Mouse (Mus musculus) gastrocnemius, postnatal 25 days (tissue): ENCODE measurements at regions not wholly inside any gene's neighbourhood (a gene's known extent, or its start where the extent isn't known, plus 50 kb on each side); places are given as distances from the start of the nearest gene placed in this dataset.
A peak's percentile ranks its signal among the peaks of the same experiment; 100 is the strongest.
"Not testable (repeated sequence)": the region's sequence is repeated elsewhere in the genome, so short reads cannot be mapped to it uniquely, and the experiment has no call there.

ENCODE experiments used
- DNase-seq: peaks from one replicate; pipeline ENCODE4 v3.0.0; 2022

DNA sequence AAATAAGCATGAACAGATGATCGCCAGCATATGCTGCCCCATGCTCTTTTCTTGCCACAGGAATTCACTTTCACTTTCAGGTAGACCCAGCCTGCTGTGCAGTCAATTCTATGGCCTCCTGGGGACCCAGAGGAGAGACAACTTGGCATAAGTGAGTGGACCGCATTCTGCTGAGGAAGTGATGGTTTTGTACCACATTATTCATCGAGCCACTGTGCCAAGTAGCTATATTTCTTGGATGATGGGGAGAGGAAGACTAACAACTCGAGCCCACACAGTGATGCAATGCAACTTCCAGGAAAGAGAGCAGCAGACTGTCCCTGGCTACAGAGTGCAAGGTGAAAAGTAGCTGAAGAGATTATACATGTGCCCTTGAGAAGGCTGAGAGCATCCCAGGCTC lies 515.8 kb upstream of the Kif18a start:
- DNase-seq: no peak

DNA sequence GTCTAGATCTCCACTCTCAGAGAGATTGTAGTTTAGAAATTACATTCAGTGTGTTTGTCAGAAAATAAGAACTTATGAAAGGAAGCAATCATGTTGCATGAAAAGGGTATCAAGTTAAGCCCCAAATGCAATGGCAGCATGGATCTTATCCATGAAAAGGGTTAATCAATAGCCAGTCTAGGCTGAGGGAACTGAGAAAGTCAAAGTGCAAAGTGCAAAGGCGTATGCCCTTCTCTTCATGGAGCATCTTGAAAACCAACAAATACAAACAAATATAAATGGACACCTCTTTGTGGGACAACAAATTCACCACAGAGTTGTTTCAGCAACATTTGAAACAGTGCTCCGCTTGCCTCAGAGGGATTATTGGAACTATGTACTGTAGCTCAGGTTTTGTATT lies 514.1 kb upstream of the Kif18a start:
- no peak for DNase-seq

DNA sequence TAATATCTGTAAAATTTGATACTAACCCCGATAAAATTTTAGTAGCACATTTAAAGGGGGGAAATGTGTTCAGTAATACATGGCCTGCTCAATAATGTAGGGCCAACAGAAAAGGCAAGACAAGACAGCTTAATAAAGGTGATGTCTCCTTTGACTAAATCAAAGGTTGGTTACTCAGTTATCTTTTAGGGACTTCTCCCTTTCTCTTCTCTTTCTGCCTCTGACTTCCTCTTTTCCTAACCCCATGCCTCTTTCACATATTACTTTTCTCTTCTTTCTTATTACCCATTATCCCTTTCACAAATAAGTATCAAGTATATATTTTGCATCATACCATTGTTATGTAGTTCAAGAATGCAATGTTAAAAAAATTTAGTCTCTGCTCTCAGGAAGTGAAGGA lies 510.2 kb upstream of the Kif18a start:
- no peak for DNase-seq

DNA sequence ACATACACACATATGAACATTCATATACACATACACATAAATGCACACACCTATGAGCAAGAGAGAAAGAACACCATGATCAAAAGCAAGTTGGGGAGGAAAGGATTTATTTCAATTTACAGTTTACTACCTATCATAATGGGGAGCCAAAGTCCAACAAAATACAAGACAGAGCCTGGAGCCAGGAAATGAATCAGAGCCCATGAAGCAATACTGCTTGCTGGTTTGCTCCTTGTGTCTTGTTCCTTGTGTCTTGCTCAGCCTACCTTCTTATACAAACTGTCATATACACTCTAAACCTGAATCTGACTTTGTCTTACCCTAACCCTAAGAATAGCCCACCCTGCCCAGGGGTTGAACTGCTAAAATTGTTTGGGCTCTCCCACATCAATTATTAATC lies 497.1 kb upstream of the Kif18a start:
- no peak for DNase-seq

DNA sequence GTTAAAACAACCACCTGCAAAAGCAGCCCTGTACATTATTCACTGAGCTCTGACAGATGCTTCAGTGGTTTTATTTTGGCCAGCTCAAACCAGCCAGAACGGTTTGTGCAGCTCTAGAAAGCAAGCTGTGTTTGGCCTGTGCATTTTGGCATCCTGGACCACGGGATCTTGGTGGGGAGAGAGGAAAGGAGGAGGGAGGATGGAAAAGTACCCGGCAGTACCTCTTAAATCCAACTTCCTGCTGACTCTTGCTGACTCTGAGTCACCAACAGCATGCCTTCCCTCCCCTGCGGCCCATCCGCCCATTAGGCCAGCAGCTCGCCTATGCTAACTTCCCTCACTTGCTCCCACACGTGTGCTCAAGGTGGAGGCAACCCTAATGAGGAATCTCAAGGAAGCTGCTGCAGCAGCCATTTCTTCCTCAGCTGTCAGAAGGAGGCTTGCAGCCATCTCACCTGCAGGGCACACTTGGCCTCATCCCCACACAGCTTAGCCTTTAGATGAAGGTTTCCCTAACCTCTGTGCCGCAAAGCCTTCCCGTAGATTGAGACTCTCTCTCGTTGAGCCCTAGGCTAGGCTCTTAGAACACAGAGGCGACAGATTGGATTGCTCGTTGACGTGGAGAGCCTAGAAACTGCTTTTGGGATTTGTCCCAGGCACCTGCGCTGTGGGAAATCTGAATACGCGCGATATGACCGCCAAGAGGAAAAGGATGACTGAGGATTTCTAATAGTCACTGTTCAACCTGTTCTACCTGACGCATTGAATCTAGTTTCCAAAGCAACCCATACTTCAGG lies 495.2 kb upstream of the Kif18a start:
- no peak for DNase-seq

DNA sequence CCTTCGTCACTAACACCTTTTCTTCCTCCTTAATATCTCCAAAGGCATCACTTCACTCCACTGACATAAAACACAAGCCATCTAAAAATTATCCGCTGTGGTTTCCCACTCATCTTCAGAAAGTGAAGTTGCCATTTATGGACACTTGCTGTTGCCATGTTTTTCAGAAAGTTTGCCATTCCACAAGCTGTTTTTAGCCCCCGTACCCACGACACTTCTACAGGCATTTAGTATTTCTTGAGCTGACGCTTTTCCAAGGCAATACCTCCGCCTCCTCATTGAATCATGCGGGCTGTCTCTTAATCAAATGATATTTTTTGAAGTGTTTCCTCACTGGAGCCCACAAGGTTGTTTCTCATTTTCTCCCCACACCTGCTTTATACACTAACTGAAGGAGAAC lies 491.4 kb upstream of the Kif18a start:
- no peak for DNase-seq

DNA sequence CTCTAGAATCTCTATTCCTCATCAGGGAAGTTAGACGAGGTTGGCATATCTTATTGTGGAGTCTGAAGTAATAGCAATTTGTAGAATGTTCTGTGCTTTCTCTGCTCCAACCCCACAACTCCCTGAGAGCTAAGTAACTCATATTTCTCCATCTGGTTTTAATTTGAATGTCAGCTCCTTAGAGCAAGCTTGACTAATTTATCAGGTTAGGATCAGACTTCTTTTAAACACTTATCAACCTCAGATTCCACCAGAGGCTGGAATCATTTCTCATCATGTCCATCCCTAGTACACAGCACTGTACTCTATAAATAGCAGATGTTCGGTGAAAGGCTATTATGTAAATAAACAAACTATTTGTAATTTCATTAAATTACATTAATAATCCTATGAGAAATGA lies 485.4 kb upstream of the Kif18a start:
- no peak for DNase-seq

- no peak for DNase-seq
Observed at GRCm38 (mm10) chr2:108796816-108797581, 483.5 kb upstream of the Kif18a start.

DNA sequence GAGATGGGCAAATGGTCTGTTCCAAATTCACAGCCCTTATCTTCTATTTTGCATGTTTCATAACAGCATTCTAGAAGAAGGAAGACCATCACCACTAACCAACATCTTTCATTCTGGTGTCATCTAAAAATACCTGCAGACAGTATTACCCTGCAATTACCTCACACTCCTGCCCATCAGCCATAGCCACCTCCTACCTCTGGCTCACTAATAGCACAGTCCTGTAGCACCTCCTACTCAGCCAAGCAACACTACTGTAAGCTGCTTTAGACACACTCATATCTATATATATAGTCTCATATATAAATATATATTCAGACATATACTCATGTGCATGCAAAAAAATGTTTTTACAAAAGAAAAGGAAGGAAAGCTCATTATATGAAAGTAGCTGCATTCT lies 468.2 kb upstream of the Kif18a start:
- no peak for DNase-seq

DNA sequence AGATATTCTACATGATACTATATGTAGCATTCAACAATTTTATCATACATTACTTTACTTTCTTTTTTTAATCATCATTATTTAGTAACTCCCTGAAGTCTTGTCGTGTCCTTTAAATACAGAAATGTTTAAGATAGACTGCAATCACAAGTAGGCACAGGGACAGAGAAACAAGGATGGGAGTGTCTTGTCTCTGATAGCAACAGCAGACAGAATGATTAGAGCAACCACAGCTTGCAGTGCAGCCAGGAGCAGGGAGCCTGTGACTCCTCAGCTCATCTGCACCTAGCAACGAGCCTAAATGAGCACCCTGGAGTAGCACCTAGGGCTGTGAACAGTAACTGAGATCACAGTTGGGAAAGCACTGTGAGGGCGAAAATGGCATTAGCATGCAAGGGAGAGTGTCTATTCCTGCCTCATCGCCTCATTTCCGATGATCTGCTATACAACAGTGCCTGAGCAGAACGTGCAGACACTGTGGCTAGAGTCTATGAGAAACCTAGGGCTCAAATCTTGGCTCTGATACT lies 467.4 kb upstream of the Kif18a start:
- no peak for DNase-seq

DNA sequence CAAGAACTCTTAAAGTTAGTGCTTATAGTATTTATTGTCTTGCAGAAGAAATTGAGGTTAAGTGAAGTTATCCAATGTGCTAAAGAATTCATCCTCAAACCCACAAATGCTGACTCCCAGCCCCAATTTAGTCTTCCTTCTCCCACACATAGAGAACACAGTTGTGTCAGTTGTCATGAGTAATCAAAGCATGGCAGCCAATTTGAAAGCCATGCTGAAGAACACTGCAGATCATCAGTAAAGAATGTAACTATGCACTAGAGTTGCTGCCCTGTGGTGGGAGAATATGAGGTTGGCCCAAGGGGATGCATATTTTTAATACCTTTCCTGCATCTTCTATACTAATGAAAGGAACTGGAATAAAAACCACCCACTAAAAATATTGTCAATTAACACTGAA lies 464.0 kb upstream of the Kif18a start:
- no peak for DNase-seq

GRCm38 (mm10) chr2:108824025-108824424 lies 456.5 kb upstream of the Kif18a start:
- DNase-seq: no peak

- no peak for DNase-seq
Observed at GRCm38 (mm10) chr2:108825981-108826380, 454.6 kb upstream of the Kif18a start.

GRCm38 (mm10) chr2:108827106-108827838 lies 453.3 kb upstream of the Kif18a start:
- DNase-seq: peak; percentile 5

DNA sequence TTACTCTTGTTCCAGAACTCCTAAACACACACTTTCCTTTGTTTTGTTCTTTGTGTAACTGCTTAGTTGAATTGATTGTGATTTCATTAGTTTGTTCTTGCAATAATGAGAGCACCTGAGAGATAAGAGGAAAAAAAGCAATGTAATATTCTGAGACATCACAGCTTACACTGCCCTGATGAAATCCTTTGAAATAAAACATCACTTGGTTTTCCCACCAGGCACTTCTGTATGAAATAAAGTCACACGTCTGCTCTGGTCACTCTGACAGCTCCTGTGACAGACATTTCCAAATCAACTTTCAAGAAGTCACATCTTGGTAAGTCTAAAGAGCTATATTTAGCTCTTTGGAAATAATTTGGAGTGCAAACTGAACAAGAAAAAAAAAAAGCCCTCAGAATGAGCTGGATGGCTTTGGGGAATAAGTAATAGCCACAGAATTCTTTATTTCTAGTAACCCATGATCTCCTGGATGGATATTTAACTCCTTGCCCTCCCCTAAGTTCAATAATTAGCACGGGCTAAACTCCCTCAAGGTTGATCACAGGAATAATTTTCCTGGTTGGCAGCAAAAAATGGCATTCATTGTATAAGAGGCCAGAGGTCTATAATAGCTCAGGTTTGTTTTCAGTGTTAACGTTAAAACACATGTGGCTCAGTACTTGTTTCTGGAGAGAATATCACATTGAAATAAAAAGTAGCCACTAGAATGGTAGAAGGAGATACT lies 452.4 kb upstream of the Kif18a start:
- no peak for DNase-seq

- not testable (repeated sequence) for DNase-seq
Observed at GRCm38 (mm10) chr2:108843855-108844254, 436.7 kb upstream of the Kif18a start.

DNA sequence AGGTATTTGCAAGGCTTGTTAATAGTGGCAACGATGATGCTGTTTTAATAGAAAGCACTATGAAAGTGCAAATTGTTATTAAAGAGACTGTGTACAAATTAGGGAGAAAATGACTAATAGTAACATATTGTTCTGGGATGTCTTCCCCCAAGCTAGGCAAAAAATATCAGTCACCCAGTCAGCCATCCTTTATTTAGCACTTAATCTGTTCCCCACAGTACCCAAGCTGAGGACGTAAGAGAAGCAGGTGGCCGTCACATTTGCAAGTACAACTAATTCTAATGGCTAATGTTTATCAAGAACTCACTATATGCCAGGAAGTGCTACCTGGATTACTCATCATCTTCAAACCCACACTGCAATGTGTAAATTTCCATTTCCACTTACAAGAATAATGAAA lies 432.5 kb upstream of the Kif18a start:
- DNase-seq: no peak

DNA sequence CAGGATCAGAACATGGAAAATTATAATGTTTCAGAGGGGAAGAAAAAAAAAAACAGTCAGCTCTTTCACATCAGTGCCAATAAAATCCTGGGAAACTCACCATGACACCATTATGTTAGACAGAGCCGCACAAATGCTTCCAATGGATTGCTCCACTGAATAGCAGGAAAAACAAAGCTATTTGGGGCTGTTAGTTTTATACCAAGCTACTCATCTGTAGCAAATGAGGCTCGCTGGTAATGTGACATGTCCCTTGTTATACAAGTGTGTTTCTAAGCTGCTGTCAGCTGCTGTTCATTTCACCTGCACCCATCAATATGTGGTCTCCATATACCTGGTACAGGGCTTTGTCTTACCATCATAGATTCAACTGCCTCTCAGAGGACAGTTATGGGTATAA lies 426.1 kb upstream of the Kif18a start:
- no peak for DNase-seq

DNA sequence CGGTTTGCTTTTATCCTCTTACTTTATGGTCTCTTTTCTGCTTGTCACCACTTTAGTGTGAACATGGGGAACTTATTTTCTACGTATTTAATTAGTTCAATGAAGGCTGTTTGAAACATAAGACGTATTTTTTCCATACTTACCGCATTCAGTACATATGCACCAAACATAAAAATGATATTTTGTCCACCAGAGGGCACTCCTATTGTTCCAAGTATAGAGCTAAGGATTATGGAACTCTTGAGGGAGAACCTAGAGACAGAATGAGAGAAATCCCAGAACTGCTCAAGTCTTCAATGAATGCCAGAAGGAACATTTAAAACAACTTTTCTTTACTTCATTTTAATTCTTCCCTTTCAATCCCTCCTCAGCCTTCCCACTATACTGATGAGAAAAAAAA lies 403.4 kb upstream of the Kif18a start:
- no peak for DNase-seq

- DNase-seq: no peak
Observed at GRCm38 (mm10) chr2:108877676-108878075, 402.9 kb upstream of the Kif18a start.

DNA sequence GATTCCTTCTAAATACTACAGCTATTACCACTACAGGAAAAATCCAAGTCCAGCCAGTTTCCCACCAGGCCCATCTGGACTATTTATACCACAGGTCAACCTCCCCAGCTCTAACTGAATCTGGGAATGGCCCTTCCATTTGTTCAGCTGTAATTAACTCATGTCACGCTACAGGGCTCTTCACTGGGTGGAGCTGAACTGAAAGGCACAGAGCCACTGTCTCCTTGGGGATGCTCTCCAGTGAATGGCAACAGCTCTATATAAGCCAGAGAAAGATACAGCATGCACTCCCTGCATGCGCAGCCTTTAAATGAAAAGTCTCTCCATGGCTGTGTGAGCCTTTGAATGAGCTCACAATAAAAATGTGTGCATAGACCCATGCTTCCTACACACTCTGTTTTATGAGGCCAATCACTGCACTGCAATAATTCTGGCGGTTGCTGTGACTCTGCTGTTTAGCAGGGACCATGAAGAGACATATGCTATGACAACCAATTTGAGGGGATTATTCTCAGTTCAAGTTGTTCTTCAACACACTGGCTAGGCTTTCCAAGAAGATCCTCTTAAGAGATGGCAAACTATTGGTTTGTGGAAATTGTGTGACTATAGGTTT lies 376.3 kb upstream of the Kif18a start:
- no peak for DNase-seq

DNA sequence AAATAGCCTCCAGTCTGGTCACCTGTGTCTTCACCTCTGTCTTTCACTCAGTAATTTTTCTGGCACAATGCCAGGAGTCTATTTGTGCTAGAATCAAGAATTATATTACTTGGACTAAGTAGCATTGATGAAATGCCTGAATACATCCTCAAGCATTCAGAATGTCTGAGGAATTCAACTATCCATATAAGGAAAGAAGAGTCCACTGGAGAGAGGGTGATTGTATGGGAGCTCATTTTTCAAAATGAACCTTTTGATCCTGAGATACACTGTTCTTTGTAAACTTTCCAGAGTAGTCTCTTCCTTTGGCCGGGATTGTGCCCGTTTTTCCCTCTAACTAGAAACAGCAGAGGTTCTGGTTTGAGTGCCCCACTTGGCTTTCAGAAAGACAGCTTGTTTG lies 367.0 kb upstream of the Kif18a start:
- no peak for DNase-seq
